Mouse (Mus musculus): ENCODE measurements around the gene Tjp2.

Gene Tjp2

GRCm38 (mm10) chr19:24123087-24123486 lies 101.7 kb downstream of the Tjp2 start:
- no peak for DNase-seq (ENCODE audit: low spot score)

- DNase-seq (ENCODE audit: low spot score): no peak
Measured at GRCm38 (mm10) chr19:24122647-24123046, 102.2 kb downstream of the Tjp2 start.

- DNase-seq (ENCODE audit: low spot score): no peak
Measured at GRCm38 (mm10) chr19:24120811-24121210, 104.0 kb downstream of the Tjp2 start.

- no peak for DNase-seq (ENCODE audit: low spot score)
Measured at GRCm38 (mm10) chr19:24118775-24119174, 106.1 kb downstream of the Tjp2 start.

- DNase-seq (ENCODE audit: low spot score): no peak
Measured at GRCm38 (mm10) chr19:24111581-24111980, 113.2 kb downstream of the Tjp2 start.

- DNase-seq (ENCODE audit: low spot score): no peak
Measured at GRCm38 (mm10) chr19:24107707-24108106, 117.1 kb downstream of the Tjp2 start.

GRCm38 (mm10) chr19:24103802-24104201 lies 121.0 kb downstream of the Tjp2 start:
- DNase-seq (ENCODE audit: low spot score): no peak

- no peak for DNase-seq (ENCODE audit: low spot score)
Measured at GRCm38 (mm10) chr19:24102562-24103126, 122.2 kb downstream of the Tjp2 start.

GRCm38 (mm10) chr19:24101183-24101582 lies 123.6 kb downstream of the Tjp2 start:
- no peak for DNase-seq (ENCODE audit: low spot score)

GRCm38 (mm10) chr19:24098691-24099090 lies 126.1 kb downstream of the Tjp2 start:
- DNase-seq (ENCODE audit: low spot score): no peak

GRCm38 (mm10) chr19:24097666-24098455 lies 127.0 kb downstream of the Tjp2 start:
- DNase-seq (ENCODE audit: low spot score): no peak

GRCm38 (mm10) chr19:24092060-24092459 lies 132.8 kb downstream of the Tjp2 start:
- DNase-seq (ENCODE audit: low spot score): peak; percentile 4

GRCm38 (mm10) chr19:24090366-24090765 lies 134.5 kb downstream of the Tjp2 start:
- DNase-seq (ENCODE audit: low spot score): no peak

GRCm38 (mm10) chr19:24085306-24085705 lies 139.5 kb downstream of the Tjp2 start:
- no peak for DNase-seq (ENCODE audit: low spot score)

- no peak for DNase-seq (ENCODE audit: low spot score)
Measured at GRCm38 (mm10) chr19:24080417-24081080, 144.3 kb downstream of the Tjp2 start.

GRCm38 (mm10) chr19:24077658-24078057 lies 147.2 kb downstream of the Tjp2 start:
- DNase-seq (ENCODE audit: low spot score): no peak

GRCm38 (mm10) chr19:24076536-24076935 lies 148.3 kb downstream of the Tjp2 start:
- DNase-seq (ENCODE audit: low spot score): no peak

GRCm38 (mm10) chr19:24075927-24076326 lies 148.9 kb downstream of the Tjp2 start:
- DNase-seq (ENCODE audit: low spot score): no peak

GRCm38 (mm10) chr19:24073155-24073554 lies 151.7 kb downstream of the Tjp2 start:
- no peak for DNase-seq (ENCODE audit: low spot score)

- no peak for DNase-seq (ENCODE audit: low spot score)
Measured at GRCm38 (mm10) chr19:24064348-24064895, 160.4 kb downstream of the Tjp2 start.

GRCm38 (mm10) chr19:24063585-24063984 lies 161.2 kb downstream of the Tjp2 start:
- DNase-seq (ENCODE audit: low spot score): no peak

GRCm38 (mm10) chr19:24058851-24059250 lies 166.0 kb downstream of the Tjp2 start:
- no peak for DNase-seq (ENCODE audit: low spot score)

GRCm38 (mm10) chr19:24058021-24058420 lies 166.8 kb downstream of the Tjp2 start:
- no peak for DNase-seq (ENCODE audit: low spot score)

Data from c-Kit-positive CD71-positive TER-119-positive erythroid progenitor cells, embryonic 14.5 days (primary cell).